8 mouse cellular contexts compared by ENCODE assay signal in genomic region chr7:27591266-27592216, GRCm38 (mm10). TPM values are rescaled to one million over a fixed set of nuclear protein-coding genes. Genes with fewer than 3 reads are reported as not detected.
A peak's percentile ranks its signal among the peaks of the same experiment; 100 is the strongest.
DNase-seq lines count a peak whose midpoint lies in the region; ATAC-seq and TF ChIP-seq lines count a peak whose summit lies in the region.

TSS of gene Akt2 (plus strand) at chr7:27591552.

- H3K9ac ChIP-seq in ES-Bruce4 (ENCODE audit: low read depth, poor library complexity, severe bottlenecking): peak within 1 kb of the TSS; percentile 72
- peak within 1 kb of the TSS; percentile 87 for H3K9ac ChIP-seq in forebrain, embryonic 12.5 days
- H3K9ac ChIP-seq in heart, postnatal 0 days (replicated peaks; ENCODE audit: low read depth, low read length): peak within 1 kb of the TSS; percentile 90
- peak within 1 kb of the TSS; percentile 84 for H3K9ac ChIP-seq in neural tube, embryonic 15.5 days (replicated peaks)

- TF ChIP-seq CTCF in ES-Bruce4 (IDR thresholded peaks at IDR 0.05; ENCODE audit: low read depth, low read length): no peak
- TF ChIP-seq CTCF in heart, postnatal 0 days (IDR thresholded peaks at IDR 0.05; ENCODE audit: low read depth): no peak

- no peaks in the 10 kb centered on the region for H3K27me3 ChIP-seq in ES-Bruce4 (ENCODE audit: control insufficient read depth, insufficient read depth, low read length, poor library complexity, severe bottlenecking)
- no peaks in the 10 kb centered on the region for H3K27me3 ChIP-seq in forebrain, embryonic 12.5 days
- no peaks in the 10 kb centered on the region for H3K27me3 ChIP-seq in heart, postnatal 0 days (ENCODE audit: control insufficient read depth, insufficient read depth, low read length)
- no peaks in the 10 kb centered on the region for H3K27me3 ChIP-seq in neural tube, embryonic 15.5 days (replicated peaks)

- peak within 1 kb of the TSS; percentile 83 for H3K27ac ChIP-seq in ES-Bruce4 (ENCODE audit: insufficient read depth, low read length)
- peak within 1 kb of the TSS; percentile 99 for H3K27ac ChIP-seq in forebrain, embryonic 12.5 days
- H3K27ac ChIP-seq in heart, postnatal 0 days (ENCODE audit: low read depth): peak within 1 kb of the TSS; percentile 97
- H3K27ac ChIP-seq in neural tube, embryonic 15.5 days (replicated peaks): peak within 1 kb of the TSS; percentile 100

- peak; percentile 93 for ATAC-seq in forebrain, embryonic 12.5 days (ENCODE audit: low FRiP score)
- ATAC-seq in heart, postnatal 0 days (ENCODE audit: insufficient read depth, low read depth): peak; percentile 94
- ATAC-seq in neural tube, embryonic 15.5 days (ENCODE audit: low FRiP score): peak; percentile 95

- no peak for TF ChIP-seq POLR2A in ES-Bruce4 (IDR thresholded peaks at IDR 0.05; ENCODE audit: insufficient read depth, low read length)

- peak within 1 kb of the TSS; percentile 71 for H3K4me3 ChIP-seq in ES-Bruce4 (ENCODE audit: low read depth, low read length)
- peak within 1 kb of the TSS; percentile 74 for H3K4me3 ChIP-seq in forebrain, embryonic 12.5 days (replicated peaks)
- peak within 1 kb of the TSS; percentile 71 for H3K4me3 ChIP-seq in heart, postnatal 0 days (ENCODE audit: low read depth, low read length)
- peak within 1 kb of the TSS; percentile 68 for H3K4me3 ChIP-seq in neural tube, embryonic 15.5 days (replicated peaks)

- DNase-seq in c-Kit-positive CD71-positive TER-119-positive erythroid progenitor cells, embryonic 14.5 days (ENCODE audit: low spot score): peak; percentile 86
- peak; percentile 99 for DNase-seq in heart, postnatal 0 days (ENCODE audit: low spot score)
- peak; percentile 90 to 95 for DNase-seq in kidney, postnatal 4 days
- DNase-seq in lung, adult 18-20 months: peak; percentile 94 to 96
- DNase-seq in testis, postnatal 14 days (ENCODE audit: low spot score): peak; percentile 94

- H3K4me1 ChIP-seq in ES-Bruce4 (ENCODE audit: control insufficient read depth, insufficient read depth, low read length): peaks cover 3% of the 10 kb centered on the region
- peaks cover 24% of the 10 kb centered on the region for H3K4me1 ChIP-seq in forebrain, embryonic 12.5 days
- H3K4me1 ChIP-seq in heart, postnatal 0 days (ENCODE audit: control insufficient read depth, insufficient read depth): peaks cover 31% of the 10 kb centered on the region
- peaks cover 25% of the 10 kb centered on the region for H3K4me1 ChIP-seq in neural tube, embryonic 15.5 days

- WGBS in forebrain, embryonic 12.5 days: under 1% methylated on average over 65 of the region's 71 CpGs
- under 1% methylated on average over 64 of the region's 71 CpGs for WGBS in heart, postnatal 0 days
- WGBS in neural tube, embryonic 15.5 days: 1% methylated on average over 58 of the region's 71 CpGs

- H3K36me3 ChIP-seq in ES-Bruce4 (ENCODE audit: control insufficient read depth, insufficient read depth, low read length, poor library complexity, severe bottlenecking): peaks cover 3% of the 10 kb centered on the region; the same call in 1 of the 2 replicates
- H3K36me3 ChIP-seq in forebrain, embryonic 12.5 days (replicated peaks): 0 out of 2 replicates have a peak, but pooled peaks cover 5% of the 10 kb centered on the region
- no peaks in the 10 kb centered on the region for H3K36me3 ChIP-seq in heart, postnatal 0 days (replicated peaks; ENCODE audit: control insufficient read depth, insufficient read depth, low read length)
- H3K36me3 ChIP-seq in neural tube, embryonic 15.5 days: no peaks in the 10 kb centered on the region

- H3K4me2 ChIP-seq in forebrain, embryonic 12.5 days: peak within 1 kb of the TSS; percentile 76
- peak within 1 kb of the TSS; percentile 72 for H3K4me2 ChIP-seq in heart, postnatal 0 days (ENCODE audit: low read depth, low read length)
- peak within 1 kb of the TSS; percentile 75 for H3K4me2 ChIP-seq in neural tube, embryonic 15.5 days

- no peaks in the 10 kb centered on the region for H3K9me3 ChIP-seq in ES-Bruce4 (replicated peaks; ENCODE audit: control insufficient read depth, insufficient read depth, low read length, poor library complexity, severe bottlenecking)
- no peaks in the 10 kb centered on the region for H3K9me3 ChIP-seq in forebrain, embryonic 12.5 days
- H3K9me3 ChIP-seq in heart, postnatal 0 days (replicated peaks; ENCODE audit: control insufficient read depth, low read length): no peaks in the 10 kb centered on the region
- H3K9me3 ChIP-seq in neural tube, embryonic 15.5 days (replicated peaks): no peaks in the 10 kb centered on the region

- peak; percentile 52; the same call in 1 of the 2 replicates for TF ChIP-seq EP300 in ES-Bruce4 (IDR thresholded peaks at IDR 0.05; ENCODE audit: insufficient read depth, low read depth, low read length)
- peak; percentile 68 for TF ChIP-seq EP300 in heart, postnatal 0 days (IDR thresholded peaks at IDR 0.05; ENCODE audit: low read depth)

RNA-seq across cellular contexts. Expression of gene Akt2, which starts in this region (rescaled TPM):
- 38.7 and 39.8 TPM in 2 replicates for polyA plus RNA-seq in ES-Bruce4 (2011; ENCODE audit: insufficient read depth, insufficient read length, low read depth, missing spikeins)
- 81.2 and 84.6 TPM in 2 replicates for polyA plus RNA-seq in forebrain, embryonic 12.5 days (2016; fragmentation: Nextera tagmentation; extraction: Ambion mirVana)
- 129 and 138 TPM in 2 replicates for total RNA-seq in heart, postnatal 0 days (2014; rRNA removed; ENCODE audit: low replicate concordance)
- polyA plus RNA-seq in heart, postnatal 0 days (2015; fragmentation: Nextera tagmentation; extraction: Ambion mirVana): 74.0 and 80.5 TPM in 2 replicates
- 52.0 and 59.7 TPM in 2 replicates for polyA plus RNA-seq in neural tube, embryonic 15.5 days (2015; fragmentation: Nextera tagmentation; extraction: Ambion mirVana)

Comparison
In these comparisons a context has a peak if more than half of its experiments do, and no peak if none do; other contexts are left out.
1. Peak in every context shown above with its lines: DNase-seq, ATAC-seq, H3K4me3 ChIP-seq and H3K27ac ChIP-seq.